Mouse (Mus musculus): ENCODE data around the gene 3110082J24Rik. TPM values are rescaled to one million over a fixed set of nuclear protein-coding genes. Genes with fewer than 3 reads are reported as not detected.

Gene 3110082J24Rik
- polyA plus RNA-seq, 1 experiment from 2014 or later = not detected

- peaks cover 18% of the 10 kb centered on the region for H3K36me3 ChIP-seq
- H3K27me3 ChIP-seq (replicated peaks) = peaks cover 77% of the 10 kb centered on the region
- WGBS (ENCODE audit: insufficient replicate concordance) = under 1% methylated on average over 102 of the region's 103 CpGs
- peak overlapping the region; percentile 52 for H3K4me3 ChIP-seq
- no peaks in the 10 kb centered on the region for H3K9me3 ChIP-seq (replicated peaks)
- peaks cover 31% of the 10 kb centered on the region for H3K4me1 ChIP-seq
- H3K9ac ChIP-seq = no peak overlapping the region
- H3K4me2 ChIP-seq = peak overlapping the region; percentile 77
- no peak overlapping the region for H3K27ac ChIP-seq
- peak; percentile 35; the same call in 1 of the 2 replicates for ATAC-seq
Measured at GRCm38 (mm10) chr5:30113881-30114760, 8.2 kb upstream of the 3110082J24Rik start.

- 71% methylated on average over 3 of the region's 3 CpGs for WGBS (ENCODE audit: insufficient replicate concordance)
- H3K4me2 ChIP-seq = no peak overlapping the region
- peaks cover 4% of the 10 kb centered on the region; the same call in 1 of the 2 replicates for H3K36me3 ChIP-seq
- no peak overlapping the region for H3K27ac ChIP-seq
- no peak overlapping the region for H3K4me3 ChIP-seq
- no peak overlapping the region for H3K9ac ChIP-seq
- peaks cover 91% of the 10 kb centered on the region for H3K27me3 ChIP-seq (replicated peaks)
- no peaks in the 10 kb centered on the region for H3K9me3 ChIP-seq (replicated peaks)
- peaks cover 31% of the 10 kb centered on the region for H3K4me1 ChIP-seq
- no peak for ATAC-seq
Measured at GRCm38 (mm10) chr5:30112533-30113068, 6.7 kb upstream of the 3110082J24Rik start.

- ATAC-seq = no peak
- H3K4me3 ChIP-seq = no peak overlapping the region
- peaks cover 31% of the 10 kb centered on the region for H3K4me1 ChIP-seq
- peak overlapping the region; percentile 51; the same call in 1 of the 2 replicates for H3K4me2 ChIP-seq
- no peaks in the 10 kb centered on the region for H3K9me3 ChIP-seq (replicated peaks)
- no peaks in the 10 kb centered on the region; the same call in 1 of the 2 replicates for H3K36me3 ChIP-seq
- H3K9ac ChIP-seq = no peak overlapping the region
- WGBS (ENCODE audit: insufficient replicate concordance) = 51% methylated on average over 3 of the region's 3 CpGs
- no peak overlapping the region for H3K27ac ChIP-seq
- H3K27me3 ChIP-seq (replicated peaks) = peaks cover 98% of the 10 kb centered on the region
Measured at GRCm38 (mm10) chr5:30111771-30112170, 5.9 kb upstream of the 3110082J24Rik start.

GRCm38 (mm10) chr5:30111126-30111525 lies 5.2 kb upstream of the 3110082J24Rik start:
- peak; percentile 38 for ATAC-seq
- H3K4me3 ChIP-seq = peak overlapping the region; percentile 17; the same call in 1 of the 2 replicates
- H3K4me1 ChIP-seq = peaks cover 31% of the 10 kb centered on the region
- peaks cover 98% of the 10 kb centered on the region for H3K27me3 ChIP-seq (replicated peaks)
- no peak overlapping the region for H3K27ac ChIP-seq
- H3K36me3 ChIP-seq = no peaks in the 10 kb centered on the region
- WGBS (ENCODE audit: insufficient replicate concordance) = 2% methylated on average over 18 of the region's 18 CpGs
- H3K4me2 ChIP-seq = peak overlapping the region; percentile 51
- no peaks in the 10 kb centered on the region for H3K9me3 ChIP-seq (replicated peaks)
- no peak overlapping the region for H3K9ac ChIP-seq

- no peaks in the 10 kb centered on the region for H3K9me3 ChIP-seq (replicated peaks)
- no peaks in the 10 kb centered on the region for H3K36me3 ChIP-seq
- peak overlapping the region; percentile 17; the same call in 1 of the 2 replicates for H3K4me3 ChIP-seq
- H3K27ac ChIP-seq = no peak overlapping the region
- 10% methylated on average over 22 of the region's 22 CpGs for WGBS (ENCODE audit: insufficient replicate concordance)
- no peak for ATAC-seq
- H3K4me1 ChIP-seq = peaks cover 31% of the 10 kb centered on the region
- peak overlapping the region; percentile 51 for H3K4me2 ChIP-seq
- peaks cover 98% of the 10 kb centered on the region for H3K27me3 ChIP-seq (replicated peaks)
- no peak overlapping the region for H3K9ac ChIP-seq
Measured at GRCm38 (mm10) chr5:30110371-30111060, 4.6 kb upstream of the 3110082J24Rik start.

- Histone ChIP-seq H3K9ac (no peak overlapping the region), H3K36me3 (no peaks in the 10 kb centered on the region), H3K4me2 (no peak overlapping the region), H3K27ac (no peak overlapping the region), H3K9me3 (replicated peaks) (no peaks in the 10 kb centered on the region), H3K4me1 (peaks cover 38% of the 10 kb centered on the region), H3K4me3 (no peak overlapping the region), H3K27me3 (replicated peaks) (peaks cover 98% of the 10 kb centered on the region)
- ATAC-seq = no peak
- 58% methylated on average over 2 of the region's 2 CpGs for WGBS (ENCODE audit: insufficient replicate concordance)
Measured at GRCm38 (mm10) chr5:30109899-30110298, 4.0 kb upstream of the 3110082J24Rik start.

GRCm38 (mm10) chr5:30108233-30108632 lies 2.3 kb upstream of the 3110082J24Rik start:
- no peak for ATAC-seq
- Histone ChIP-seq H3K9me3 (replicated peaks) (no peaks in the 10 kb centered on the region), H3K4me3 (no peak overlapping the region), H3K4me1 (peaks cover 27% of the 10 kb centered on the region), H3K9ac (no peak overlapping the region), H3K27ac (no peak overlapping the region), H3K36me3 (no peaks in the 10 kb centered on the region), H3K4me2 (no peak overlapping the region), H3K27me3 (replicated peaks) (peaks cover 98% of the 10 kb centered on the region)
- WGBS (ENCODE audit: insufficient replicate concordance) = 57% methylated on average over 6 of the region's 6 CpGs

- H3K27me3 ChIP-seq (replicated peaks) = peaks cover 98% of the 10 kb centered on the region
- H3K9me3 ChIP-seq (replicated peaks) = no peaks in the 10 kb centered on the region
- H3K4me2 ChIP-seq = no peak overlapping the region
- no peak overlapping the region for H3K27ac ChIP-seq
- H3K4me1 ChIP-seq = peaks cover 27% of the 10 kb centered on the region
- H3K4me3 ChIP-seq = no peak overlapping the region
- H3K36me3 ChIP-seq = no peaks in the 10 kb centered on the region
- no peak overlapping the region for H3K9ac ChIP-seq
- no peak for ATAC-seq
- WGBS (ENCODE audit: insufficient replicate concordance) = 22% methylated on average over 5 of the region's 5 CpGs
Measured at GRCm38 (mm10) chr5:30107611-30108041, 1.7 kb upstream of the 3110082J24Rik start.

GRCm38 (mm10) chr5:30107186-30107585 lies 1.3 kb upstream of the 3110082J24Rik start:
- no peak for ATAC-seq
- H3K9me3 ChIP-seq (replicated peaks) = no peaks in the 10 kb centered on the region
- no peak overlapping the region for H3K9ac ChIP-seq
- H3K27ac ChIP-seq = no peak overlapping the region
- H3K4me1 ChIP-seq = peaks cover 27% of the 10 kb centered on the region
- peaks cover 98% of the 10 kb centered on the region for H3K27me3 ChIP-seq (replicated peaks)
- H3K36me3 ChIP-seq = no peaks in the 10 kb centered on the region
- WGBS (ENCODE audit: insufficient replicate concordance) = 28% methylated on average over 7 of the region's 7 CpGs
- no peak overlapping the region for H3K4me2 ChIP-seq
- H3K4me3 ChIP-seq = no peak overlapping the region

- no peaks in the 10 kb centered on the region for H3K9me3 ChIP-seq (replicated peaks)
- H3K36me3 ChIP-seq = no peaks in the 10 kb centered on the region
- 25% methylated on average over 2 of the region's 2 CpGs for WGBS (ENCODE audit: insufficient replicate concordance)
- no peak overlapping the region for H3K4me2 ChIP-seq
- H3K4me1 ChIP-seq = peaks cover 27% of the 10 kb centered on the region
- no peak overlapping the region for H3K4me3 ChIP-seq
- peaks cover 94% of the 10 kb centered on the region for H3K27me3 ChIP-seq (replicated peaks)
- no peak overlapping the region for H3K27ac ChIP-seq
- no peak for ATAC-seq
- H3K9ac ChIP-seq = no peak overlapping the region
Measured at GRCm38 (mm10) chr5:30106756-30107155, 870 bp upstream of the 3110082J24Rik start.

- peaks cover 11% of the 10 kb centered on the region; the same call in 1 of the 2 replicates for H3K4me1 ChIP-seq
- peak within 1 kb of the TSS; percentile 67 for H3K4me2 ChIP-seq
- peak within 1 kb of the TSS; percentile 44 for H3K4me3 ChIP-seq
- no peak within 1 kb of the TSS for H3K27ac ChIP-seq
- H3K27me3 ChIP-seq (replicated peaks) = peaks cover 77% of the 10 kb centered on the region
- 0 out of 2 replicates have a peak within 1 kb of the TSS, but pooled peaks have one; percentile 12 for H3K9ac ChIP-seq
- no peak for ATAC-seq
- no peaks in the 10 kb centered on the region for H3K36me3 ChIP-seq
- WGBS (ENCODE audit: insufficient replicate concordance) = 3% methylated on average over 61 of the region's 65 CpGs
- H3K9me3 ChIP-seq (replicated peaks) = 0 out of 2 replicates have a peak, but pooled peaks cover 10% of the 10 kb centered on the region
Measured at GRCm38 (mm10) chr5:30104841-30105667, 832 bp downstream of the 3110082J24Rik start, which contains the start of gene Garem2. Garem2 (plus strand) TSS chr5:30105161.

All from liver, embryonic 12.5 days (tissue).